Mouse (Mus musculus): Measurements from ENCODE around the gene Ctns. TPM values are rescaled to one million over a fixed set of nuclear protein-coding genes. Genes with fewer than 3 reads are reported as not detected.
A peak's percentile ranks its signal among the peaks of the same experiment; 100 is the strongest.

Gene Ctns
- total RNA-seq (2021): 10 to 100 TPM; 11.7 to 13.9 TPM

DNA sequence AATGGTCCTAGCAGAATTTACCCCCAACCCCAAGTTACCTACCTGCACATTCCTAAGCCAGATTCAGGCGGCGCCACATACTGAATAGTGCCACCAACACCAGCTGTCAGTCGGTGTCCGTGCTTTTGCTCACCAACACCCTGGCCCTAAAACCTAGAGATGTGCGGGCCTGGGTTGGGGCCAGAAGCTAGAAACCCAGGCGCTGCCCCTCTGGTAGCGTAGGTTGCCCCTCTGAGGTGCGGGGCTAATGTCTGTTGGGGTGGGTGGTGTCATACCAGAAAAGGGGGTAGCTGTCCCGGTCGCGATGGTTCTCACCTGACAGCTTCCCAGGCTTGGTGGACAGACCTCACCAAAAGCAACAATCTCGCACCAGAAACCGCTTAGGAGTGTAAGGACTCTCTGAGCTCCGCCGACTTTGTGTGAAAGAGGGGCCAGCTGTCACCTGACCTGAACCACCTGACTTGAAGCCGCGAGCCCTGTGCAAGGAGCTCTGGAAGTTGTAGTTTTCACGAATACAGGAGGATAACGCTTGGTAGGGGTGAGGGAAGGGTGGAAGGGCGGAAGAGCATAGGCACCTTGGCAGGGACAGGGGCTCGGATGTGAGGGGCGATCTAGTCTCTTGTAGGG lies at the start of gene Ctns:
Gene Ctns (minus strand): TSS at position 440 of the 627 bp plus-strand sequence.
- peak in 1 of 2 experiments; percentile 91 for DNase-seq
- intact Hi-C loops (cut with DNase I): loop anchor here (2.0 kb wide), 1 partner anchor 20 kb away; no protein-coding TSS in a partner anchor

DNA sequence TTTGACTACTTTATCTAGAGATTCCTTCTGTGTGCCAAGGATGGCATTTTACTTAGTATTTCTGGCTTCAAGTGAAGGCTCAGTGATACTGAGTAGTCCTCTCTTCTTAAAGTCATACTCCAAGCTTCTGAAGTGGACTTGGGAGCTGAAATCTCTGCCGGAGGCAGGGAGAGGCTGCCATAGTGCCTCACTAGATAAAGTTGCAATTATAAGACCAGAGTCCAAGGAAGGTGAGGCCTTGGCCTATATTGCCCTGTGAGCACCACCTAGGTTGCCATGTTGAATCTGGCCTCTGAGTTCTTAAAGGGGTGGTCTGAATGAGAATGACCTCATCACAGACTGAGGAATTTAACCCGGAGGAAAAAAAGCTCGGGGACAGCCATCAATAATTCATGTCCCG lies 43.9 kb upstream of the Ctns start:
- intact Hi-C loops (cut with DNase I): no loop called here
- DNase-seq: no peak

DNA sequence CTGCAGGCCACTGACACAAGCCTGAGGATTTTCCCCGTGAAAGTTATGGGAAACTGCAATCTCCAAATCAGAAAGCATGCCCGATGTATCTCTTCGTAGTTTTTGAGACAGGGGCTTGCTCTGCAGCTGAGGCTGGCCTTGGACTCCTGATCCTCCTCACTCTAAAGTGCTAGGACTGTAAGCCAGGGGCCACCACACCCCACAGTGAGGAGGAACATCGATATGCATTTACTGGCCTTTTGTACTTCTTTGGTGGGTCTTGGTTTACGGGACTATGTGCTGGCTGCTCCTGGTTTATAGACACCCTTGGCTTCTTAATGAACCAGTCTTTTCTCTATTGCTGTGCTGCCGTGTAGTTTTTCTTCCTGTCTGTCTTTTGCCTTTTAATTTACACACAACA lies 43.4 kb upstream of the Ctns start:
- intact Hi-C loops (cut with DNase I): no loop called here
- no peak for DNase-seq

DNA sequence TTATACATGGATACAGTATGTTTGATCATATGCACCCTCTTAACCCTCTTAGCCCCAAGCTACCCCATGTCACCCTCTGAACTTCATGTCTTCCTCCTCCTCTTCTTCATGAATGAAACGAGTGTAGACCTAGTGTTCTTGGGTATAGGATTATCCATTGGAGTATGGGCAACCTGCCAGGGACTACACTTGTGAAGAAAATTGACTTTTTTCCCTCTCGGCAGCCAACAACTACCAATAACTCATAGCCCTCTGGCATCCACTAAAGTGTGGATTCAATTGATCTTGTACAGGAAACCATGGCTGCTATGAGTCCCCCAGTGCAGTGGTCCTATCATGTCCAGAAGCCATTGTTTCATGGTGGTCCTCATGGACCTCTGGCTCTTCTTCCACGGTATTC lies 37.9 kb upstream of the Ctns start:
- intact Hi-C loops (cut with DNase I): no loop called here
- DNase-seq: peak; percentile 5 to 15

DNA sequence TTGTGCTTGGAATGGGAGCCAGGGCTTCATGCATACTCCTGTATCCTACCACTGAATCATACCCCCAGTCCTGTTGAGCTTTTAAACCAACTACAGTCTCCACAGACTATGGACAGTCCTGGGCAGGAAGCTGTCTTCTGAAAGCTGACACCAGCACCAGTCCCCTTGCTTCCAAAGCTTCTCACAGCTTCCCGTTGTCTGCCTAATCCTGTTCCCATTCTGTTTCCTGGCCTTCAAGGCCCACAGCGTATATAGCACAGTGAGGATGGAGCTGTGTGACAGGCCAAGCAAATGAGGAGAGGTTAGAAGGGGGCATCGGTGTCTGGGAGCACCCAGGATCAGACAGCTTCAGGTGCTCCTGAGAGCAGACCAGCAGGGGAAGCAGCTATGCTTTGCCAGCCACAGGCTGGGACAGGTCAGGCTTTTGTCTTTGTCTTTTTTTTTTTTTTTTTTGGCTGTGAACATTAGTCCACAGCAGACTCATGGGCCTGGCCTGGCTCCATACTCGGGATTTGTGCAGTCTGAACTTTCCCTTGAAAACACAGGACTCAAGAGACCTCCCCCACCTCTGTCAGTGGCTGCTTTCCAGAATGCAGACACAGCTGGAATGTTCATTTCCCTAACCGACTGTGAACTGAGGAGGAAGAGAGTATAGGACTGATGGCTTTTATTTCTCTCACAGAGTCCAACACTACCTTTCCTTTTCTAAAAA lies 37.3 kb upstream of the Ctns start:
- intact Hi-C loops (cut with DNase I): no loop called here
- peak; percentile 88 for DNase-seq

DNA sequence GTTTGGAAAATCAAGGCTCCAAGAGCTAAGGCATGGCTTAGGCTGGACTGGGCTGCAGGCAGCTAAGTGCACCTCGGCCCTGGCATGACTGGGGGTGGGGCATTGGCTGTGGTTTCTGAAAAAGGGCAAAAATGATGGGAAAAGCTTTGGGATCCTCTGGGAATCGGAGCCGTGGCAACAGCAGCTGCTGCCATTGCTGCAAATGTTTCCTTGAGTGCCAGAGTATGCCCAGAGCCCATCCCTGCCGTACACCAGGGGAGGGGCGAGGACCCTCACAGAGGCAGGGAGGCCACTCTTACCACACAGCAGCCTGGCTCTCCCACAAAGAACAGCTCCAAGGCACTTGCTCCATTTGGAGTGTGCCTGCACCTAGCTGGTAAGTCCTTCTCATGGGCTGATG lies 35.1 kb upstream of the Ctns start, which contains the start of gene Trpv1:
Gene Trpv1 (plus strand): TSS at position 301 of the 400 bp plus-strand sequence.
- DNase-seq: no peak
- intact Hi-C loops (cut with DNase I): no loop called here

DNA sequence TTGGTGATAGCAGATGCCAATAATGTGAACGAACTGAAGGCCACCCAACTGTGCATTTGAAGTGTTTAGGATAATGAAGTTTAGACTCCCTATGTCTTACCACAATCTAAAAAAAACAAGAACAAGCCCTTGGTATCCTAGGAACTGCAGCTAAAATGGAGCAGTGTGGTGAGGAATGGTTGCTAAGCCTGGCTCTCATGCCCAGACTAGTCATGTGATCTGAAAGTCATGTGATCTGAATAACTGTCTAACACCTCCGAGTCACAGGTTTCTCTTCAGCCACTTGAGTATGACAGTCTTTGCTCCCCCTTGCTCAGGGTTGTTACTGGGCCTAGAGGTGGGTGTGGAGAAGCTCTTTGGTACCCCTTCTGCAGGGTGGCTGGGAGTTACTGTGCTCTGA lies 33.7 kb upstream of the Ctns start:
- DNase-seq: no peak
- intact Hi-C loops (cut with DNase I): no loop called here

DNA sequence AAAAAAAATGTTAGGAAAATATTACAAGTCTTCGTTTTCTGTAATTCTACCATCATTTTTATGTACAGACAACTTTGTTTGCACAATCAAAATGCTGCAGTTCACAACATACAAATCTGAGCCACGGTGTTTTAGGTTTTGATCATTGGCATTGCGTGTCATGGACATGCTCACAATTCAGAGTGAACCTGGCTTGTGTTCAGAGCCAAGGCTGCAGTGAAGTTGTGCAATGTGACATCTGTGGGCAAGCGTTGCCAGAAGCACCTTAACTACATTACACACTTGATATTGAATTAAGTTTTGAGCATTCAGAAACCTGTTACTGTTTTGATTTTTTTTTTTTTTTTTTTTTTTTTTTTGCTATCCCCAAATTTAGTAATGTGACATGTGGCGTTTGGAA lies 31.2 kb upstream of the Ctns start:
- DNase-seq: no peak
- intact Hi-C loops (cut with DNase I): no loop called here

DNA sequence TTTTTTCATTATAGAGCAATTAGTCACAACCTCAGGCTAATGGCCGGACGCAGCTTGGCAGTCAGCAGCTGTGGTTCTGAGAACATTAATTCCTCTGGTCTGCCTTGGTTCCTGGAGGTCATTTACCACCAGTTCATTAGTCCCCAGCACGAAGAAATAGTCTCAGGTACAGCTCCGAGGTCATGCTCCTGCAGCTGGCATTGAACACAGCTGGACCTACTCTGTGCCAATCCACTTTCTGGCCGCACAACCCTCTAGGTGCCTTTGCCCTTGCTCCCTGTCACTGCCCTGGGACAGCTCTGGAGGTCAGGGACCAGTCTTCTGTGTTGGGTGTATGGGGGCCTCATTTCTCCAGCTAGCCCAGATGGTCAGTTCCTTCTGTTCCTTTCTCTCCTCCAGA lies 30.0 kb upstream of the Ctns start:
- no peak for DNase-seq
- intact Hi-C loops (cut with DNase I): no loop called here

DNA sequence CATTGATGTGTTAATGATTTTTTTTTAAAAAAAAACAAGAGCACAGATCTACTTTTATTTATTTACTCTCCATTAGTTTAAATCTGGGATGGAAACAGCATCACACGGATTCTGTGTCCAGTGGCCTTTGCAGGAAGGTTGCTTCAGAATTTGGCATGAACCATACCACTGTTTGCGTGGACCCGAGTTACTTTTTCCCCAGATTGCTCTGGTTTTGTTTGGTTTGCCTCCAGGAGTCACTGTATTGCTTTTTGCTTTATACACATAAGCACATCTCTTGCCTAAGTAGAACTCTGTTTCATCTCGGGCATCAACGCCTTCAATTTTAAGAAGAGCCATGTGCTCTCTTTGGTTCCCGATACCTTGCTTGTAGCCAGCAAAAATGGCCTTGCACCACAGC lies 27.0 kb upstream of the Ctns start:
- intact Hi-C loops (cut with DNase I): no loop called here
- DNase-seq: no peak

DNA sequence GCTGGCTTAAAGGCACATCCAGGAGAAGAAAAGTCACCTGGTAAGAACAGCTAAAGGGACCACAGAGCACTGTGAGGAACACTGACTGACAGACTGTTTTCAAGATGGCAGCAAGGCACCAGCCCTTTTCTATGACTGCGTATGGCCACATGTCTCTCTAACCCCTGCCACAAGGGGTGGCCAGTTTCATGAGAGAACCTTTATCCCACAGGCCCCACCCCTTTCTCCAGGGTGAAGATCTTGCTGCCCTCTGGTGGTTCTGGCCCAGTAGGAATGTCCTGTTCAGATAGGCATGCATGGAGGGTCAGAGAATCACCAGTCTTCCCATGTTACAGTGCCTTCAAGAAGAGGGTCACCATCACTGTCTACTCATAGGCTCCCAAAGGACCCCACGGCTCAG lies 25.1 kb upstream of the Ctns start:
- peak; percentile 14 to 32 for DNase-seq
- intact Hi-C loops (cut with DNase I): no loop called here

DNA sequence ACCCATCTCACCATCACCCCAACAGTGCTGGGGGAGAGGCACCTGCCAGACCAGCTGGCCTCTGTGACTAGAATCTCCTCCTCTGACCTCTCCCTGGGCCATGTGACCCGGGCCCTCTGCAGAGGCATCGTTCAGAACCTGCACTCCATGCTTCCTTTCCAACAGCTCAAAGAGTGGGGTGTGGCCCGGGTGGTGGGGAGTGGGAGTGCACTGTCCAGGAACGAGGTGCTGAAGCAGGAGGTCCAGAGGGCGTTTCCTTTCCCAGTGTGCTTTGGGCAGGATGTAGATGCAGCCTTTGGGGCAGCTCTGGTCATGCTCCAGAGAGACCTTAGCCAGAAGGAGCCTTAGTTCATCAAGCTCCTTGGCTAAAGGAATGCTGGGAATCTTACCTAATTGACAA lies 24.0 kb upstream of the Ctns start:
- no peak for DNase-seq
- intact Hi-C loops (cut with DNase I): no loop called here

DNA sequence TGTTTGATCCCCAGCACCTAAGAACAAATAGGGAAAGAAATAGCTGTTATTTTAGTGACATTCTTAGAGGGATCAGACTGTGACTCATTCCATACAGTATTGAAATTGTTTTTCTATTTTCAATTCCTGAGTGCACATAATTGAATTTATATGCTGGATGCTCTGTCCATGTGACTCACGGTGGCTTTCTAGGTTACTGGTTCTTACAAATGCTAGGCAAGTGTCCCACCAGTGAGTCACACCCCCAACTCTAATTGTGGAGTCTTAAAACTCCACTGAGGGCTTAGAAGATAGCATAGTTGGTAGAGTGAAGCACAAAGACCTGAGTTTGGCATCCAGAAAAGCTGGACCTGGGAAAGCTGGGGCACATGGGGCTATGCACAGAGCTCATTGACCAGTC lies 21.8 kb upstream of the Ctns start:
- DNase-seq: no peak
- intact Hi-C loops (cut with DNase I): no loop called here

DNA sequence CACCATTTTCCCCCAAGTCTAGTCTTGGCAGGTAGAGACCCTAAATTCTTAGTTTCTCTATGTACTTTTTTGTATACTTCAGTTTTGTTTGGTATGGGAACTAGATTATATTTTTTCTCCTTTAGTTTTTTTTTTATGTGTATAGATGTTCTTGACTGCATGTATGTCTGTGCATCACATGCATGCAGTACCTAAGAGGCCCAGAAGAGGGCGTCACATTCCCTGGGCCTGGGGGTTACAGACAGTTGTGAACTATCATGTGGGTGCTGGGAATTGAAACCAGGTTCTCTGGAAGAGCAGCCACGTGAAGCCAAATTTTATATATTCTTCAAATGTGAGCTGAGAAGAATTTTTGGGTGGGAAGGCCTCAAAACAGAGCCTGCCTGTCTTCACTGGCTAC lies 20.8 kb upstream of the Ctns start:
- intact Hi-C loops (cut with DNase I): no loop called here
- DNase-seq: no peak

DNA sequence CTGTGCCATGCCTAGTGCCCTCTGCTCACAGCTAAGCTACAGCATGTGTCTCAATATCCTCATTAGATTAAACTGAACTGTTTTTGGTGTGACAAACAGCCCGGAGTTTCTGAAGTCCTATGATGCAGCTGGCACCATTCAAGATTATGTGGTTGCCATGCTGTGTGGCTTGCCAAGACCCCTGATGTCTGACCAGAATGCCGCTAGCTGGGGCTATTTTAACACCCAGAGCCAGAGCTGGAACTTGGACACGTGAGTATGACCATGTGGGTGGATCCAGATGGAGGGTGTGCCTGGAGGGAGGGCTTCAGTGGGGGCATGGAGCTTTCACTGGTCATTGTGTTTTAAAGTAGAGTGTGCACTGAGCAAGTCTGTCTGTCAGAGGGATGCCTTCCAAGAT lies 15.1 kb upstream of the Ctns start:
- DNase-seq: no peak
- intact Hi-C loops (cut with DNase I): no loop called here

DNA sequence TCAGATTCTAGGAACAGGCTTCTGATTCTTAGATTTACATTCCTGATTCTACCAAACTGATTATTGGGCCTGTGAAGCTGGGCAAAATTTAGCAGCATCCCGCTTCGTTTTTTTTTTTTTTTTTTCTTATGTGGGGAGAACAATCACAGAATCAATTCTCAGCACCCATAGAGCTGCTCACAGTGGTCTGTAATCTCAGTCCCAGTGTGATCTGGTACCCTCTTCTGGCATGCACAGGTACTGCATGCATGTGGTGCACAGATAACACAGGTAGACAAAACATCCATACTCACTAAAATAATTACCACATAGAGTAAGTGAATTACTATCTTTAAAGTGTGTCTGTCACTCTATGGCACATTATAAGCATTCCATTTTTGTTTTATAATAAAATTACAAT lies 8.8 kb upstream of the Ctns start:
- no peak for DNase-seq
- intact Hi-C loops (cut with DNase I): no loop called here

DNA sequence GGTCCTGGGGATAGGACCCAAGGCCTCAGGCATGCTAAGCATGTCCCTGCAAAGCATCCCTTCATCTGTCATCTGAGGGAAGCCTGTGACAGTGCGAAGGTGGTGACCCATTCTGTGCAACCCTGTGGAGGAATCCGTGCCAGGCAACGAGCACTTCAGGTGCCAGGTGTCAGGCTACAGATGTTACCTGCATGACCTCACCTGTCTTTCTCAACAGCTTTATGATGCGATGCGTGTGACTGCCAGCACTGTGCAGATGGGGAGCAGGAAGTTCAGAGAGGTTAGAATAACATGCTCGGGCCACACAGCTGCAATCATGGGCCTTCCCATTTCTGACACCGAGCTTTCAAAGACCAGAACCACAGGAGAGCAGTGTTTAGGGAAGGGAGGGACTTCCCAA lies 6.4 kb upstream of the Ctns start:
- intact Hi-C loops (cut with DNase I): no loop called here
- DNase-seq: no peak

DNA sequence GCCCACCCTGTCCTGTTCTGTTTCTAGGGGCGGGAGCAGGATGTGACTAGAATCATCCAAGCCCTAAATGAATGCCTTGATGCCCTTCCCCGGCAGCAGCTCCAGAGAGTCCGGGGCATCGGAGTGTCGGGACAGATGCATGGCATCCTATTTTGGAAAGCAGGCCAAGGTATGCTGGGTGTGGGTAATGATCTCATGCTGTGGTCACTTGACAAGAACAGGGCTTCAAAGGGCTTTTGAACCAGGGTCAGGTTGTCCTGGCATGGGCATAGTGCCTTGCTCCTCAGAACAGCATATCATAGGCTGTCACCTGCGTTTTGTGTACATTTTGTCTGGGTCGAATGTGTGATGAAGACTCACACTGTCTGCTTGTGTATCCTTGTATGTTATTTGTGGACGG lies 5.1 kb upstream of the Ctns start:
- DNase-seq: peak in 1 of 2 experiments; percentile 17

DNA sequence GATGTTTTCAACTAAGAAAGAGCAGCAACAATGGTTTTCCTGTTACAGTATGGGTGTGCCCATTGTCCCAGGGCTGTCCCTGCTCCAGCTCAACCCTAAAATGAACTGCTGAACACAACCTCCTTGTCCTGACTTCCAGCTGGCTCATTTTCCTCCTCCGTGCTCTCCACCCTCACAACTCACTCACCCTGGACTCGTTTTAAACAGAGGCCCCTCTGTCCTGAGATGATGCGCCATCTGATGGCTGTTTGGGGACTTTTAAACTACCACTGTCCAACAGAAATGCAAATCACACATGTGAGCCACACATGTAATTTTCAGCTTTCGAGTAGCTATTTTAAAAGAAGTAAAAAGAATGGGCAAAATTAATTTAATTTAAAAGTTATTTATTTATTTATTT lies 2.8 kb upstream of the Ctns start:
- intact Hi-C loops (cut with DNase I): no loop called here
- DNase-seq: peak; percentile 40 to 57

More for the DNA sequence above, 5.1 kb upstream of the Ctns start:
- intact Hi-C loops (cut with DNase I): no loop called here

DNA sequence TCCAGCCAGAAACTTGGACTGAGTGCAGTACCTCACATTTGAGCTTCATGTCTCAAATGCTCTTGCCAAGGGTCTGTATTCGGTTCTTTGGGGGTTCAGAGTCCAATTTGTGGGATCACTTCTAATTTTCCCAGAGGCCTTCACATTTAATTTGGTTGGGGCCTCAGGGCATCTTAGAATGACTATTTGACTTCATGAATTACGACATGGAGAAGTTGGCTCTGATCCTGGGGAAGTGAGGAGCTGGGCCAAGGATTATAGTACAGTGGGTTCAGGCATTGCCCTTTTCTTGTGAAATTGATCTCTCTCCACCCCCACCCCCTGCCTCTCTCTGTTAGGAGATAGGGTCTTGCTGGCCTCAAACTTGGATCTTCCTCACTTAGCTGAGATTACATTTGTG lies 2.2 kb upstream of the Ctns start:
- peak; percentile 18 to 30 for DNase-seq
- intact Hi-C loops (cut with DNase I): no loop called here

DNA sequence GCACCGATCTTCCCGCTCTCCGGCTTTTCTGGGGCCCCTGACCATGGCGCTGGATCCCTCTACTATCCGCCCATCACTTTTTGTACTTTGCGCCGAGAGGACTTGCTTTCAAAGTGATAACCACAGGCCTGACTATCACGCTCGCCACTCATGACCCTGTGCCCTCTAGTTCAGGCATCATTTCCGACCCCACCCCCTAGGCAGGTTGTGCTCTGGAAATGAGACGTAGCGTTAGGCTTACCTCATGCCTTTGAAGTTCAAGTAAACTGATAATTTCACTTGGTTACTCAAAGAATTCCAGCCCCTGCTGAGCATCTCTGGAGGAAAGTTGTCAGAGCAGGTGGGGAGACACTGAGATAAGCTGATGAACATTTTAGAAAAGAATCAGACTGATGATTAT lies 1.0 kb upstream of the Ctns start:
- peak in 1 of 2 experiments; percentile 29 for DNase-seq

DNA sequence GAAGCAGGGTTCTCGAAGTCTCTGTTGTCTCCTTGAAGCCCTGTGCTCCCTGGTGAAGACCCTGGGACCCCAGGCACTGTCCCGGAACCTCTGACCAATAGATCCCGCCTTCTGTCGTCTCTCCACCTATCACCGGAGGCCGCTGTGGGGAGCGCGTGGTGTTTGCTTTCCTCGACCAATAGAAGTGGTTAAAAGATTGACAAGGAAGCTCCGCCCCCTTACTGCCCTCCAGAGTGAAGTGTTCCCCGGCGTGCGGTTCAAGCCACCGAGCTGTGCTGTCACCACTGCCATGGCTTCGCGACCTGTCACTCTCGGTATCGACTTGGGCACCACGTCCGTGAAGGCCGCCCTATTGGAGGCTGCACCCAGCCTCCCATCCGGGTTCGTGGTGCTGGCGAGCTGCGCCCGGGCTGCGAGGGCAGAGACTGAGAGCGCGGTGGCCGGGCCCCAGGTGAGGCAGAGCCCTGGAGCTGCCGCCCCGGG lies 429 bp upstream of the Ctns start, which contains the start of gene Shpk:
Gene Shpk (plus strand): TSS at position 231 of the 483 bp plus-strand sequence.
- DNase-seq: peak; percentile 97
- intact Hi-C loops (cut with DNase I): loop anchor here (2.0 kb wide), 1 partner anchor 20 kb away; no protein-coding TSS in a partner anchor

More for the DNA sequence above, 1.0 kb upstream of the Ctns start:
- intact Hi-C loops (cut with DNase I): loop anchor here (2.0 kb wide), 1 partner anchor 21 kb away; no protein-coding TSS in a partner anchor

All from heart, postnatal 10 days (tissue).